Mouse (Mus musculus): Measurements from ENCODE around the gene Rgs7.

The Rgs7 gene

GRCm38 (mm10) chr1:175028267-175028666 lies 464.0 kb downstream of the Rgs7 start:
- no peak for DNase-seq (ENCODE audit: low spot score in 2 of 2)

GRCm38 (mm10) chr1:175025781-175026309 lies 466.5 kb downstream of the Rgs7 start:
- no peak for DNase-seq (ENCODE audit: low spot score in 2 of 2)

GRCm38 (mm10) chr1:175024136-175024535 lies 468.2 kb downstream of the Rgs7 start:
- no peak for DNase-seq (ENCODE audit: low spot score in 2 of 2)
